Mouse (Mus musculus) C2C12 (cell line): ENCODE measurements around the gene Sipa1l3. TPM values are rescaled to one million over a fixed set of nuclear protein-coding genes. Genes with fewer than 3 reads are reported as not detected.

Source experiments
- H3K27me3 ChIP-seq: one replicate; pipeline ENCODE4 v1.6.1; 2011; ENCODE audit not compliant: control insufficient read depth, insufficient read depth, insufficient read length
- H3K36me3 ChIP-seq: one replicate; pipeline ENCODE4 v1.6.1; 2011; ENCODE audit not compliant: control insufficient read depth, insufficient read depth
- H3K4me3 ChIP-seq: one replicate; pipeline ENCODE4 v1.5.1; 2011; ENCODE audit warnings: mild to moderate bottlenecking, control low read depth; ENCODE audit not compliant: poor library complexity, insufficient read depth, severe bottlenecking
- H3K79me2 ChIP-seq: one replicate; pipeline ENCODE4 v1.6.1; 2011; ENCODE audit not compliant: control insufficient read depth, insufficient read depth
- H3K79me3 ChIP-seq: one replicate; pipeline ENCODE4 v1.6.1; 2011; ENCODE audit warnings: low read depth, control low read depth
- H3ac ChIP-seq: one replicate; pipeline ENCODE3; 2011; ENCODE audit warnings: low read depth; ENCODE audit not compliant: control insufficient read depth, insufficient read length
- CEBPB ChIP-seq: IDR thresholded peaks from one replicate; pipeline ENCODE4 v1.6.1; 2011; ENCODE audit warnings: low read depth, mild to moderate bottlenecking, control low read depth, moderate library complexity
- CTCF ChIP-seq: IDR thresholded peaks from one replicate; pipeline ENCODE4 v1.5.1; 2011; ENCODE audit not compliant: control insufficient read depth, insufficient read depth, insufficient read length
- FOSL1 ChIP-seq: IDR thresholded peaks from one replicate; pipeline ENCODE4 v1.8.0; 2011; ENCODE audit warnings: mild to moderate bottlenecking, low read length; ENCODE audit not compliant: poor library complexity, insufficient read depth, severe bottlenecking
- MAX ChIP-seq: IDR thresholded peaks from one replicate; pipeline ENCODE4 v1.6.1; 2011; ENCODE audit warnings: mild to moderate bottlenecking, control low read depth
- MYOD1 ChIP-seq: IDR thresholded peaks from one replicate; pipeline ENCODE4 v1.6.1; 2011; ENCODE audit warnings: low read depth; ENCODE audit not compliant: control insufficient read depth, insufficient read length
- MYOG ChIP-seq: IDR thresholded peaks from one replicate; pipeline ENCODE4 v1.6.1; 2011; ENCODE audit not compliant: control insufficient read depth, insufficient read length; ENCODE audit errors: extremely low read depth
- USF1 ChIP-seq: IDR thresholded peaks from one replicate; pipeline ENCODE4 v1.6.1; 2011; ENCODE audit warnings: low read depth, mild to moderate bottlenecking, control low read depth, moderate library complexity
- polyA plus RNA-seq: library from polyadenylated mRNA; unstranded; fragments of >200 nt; fragmentation: generic; extraction: Trizol; gene quantifications from one replicate; pipeline ENCODE4 v1.2.1, GENCODE M21; 2012; ENCODE audit warnings: missing spikeins

Sipa1l3 gene
- polyA plus RNA-seq, 1 experiment: 30.1 TPM

DNA sequence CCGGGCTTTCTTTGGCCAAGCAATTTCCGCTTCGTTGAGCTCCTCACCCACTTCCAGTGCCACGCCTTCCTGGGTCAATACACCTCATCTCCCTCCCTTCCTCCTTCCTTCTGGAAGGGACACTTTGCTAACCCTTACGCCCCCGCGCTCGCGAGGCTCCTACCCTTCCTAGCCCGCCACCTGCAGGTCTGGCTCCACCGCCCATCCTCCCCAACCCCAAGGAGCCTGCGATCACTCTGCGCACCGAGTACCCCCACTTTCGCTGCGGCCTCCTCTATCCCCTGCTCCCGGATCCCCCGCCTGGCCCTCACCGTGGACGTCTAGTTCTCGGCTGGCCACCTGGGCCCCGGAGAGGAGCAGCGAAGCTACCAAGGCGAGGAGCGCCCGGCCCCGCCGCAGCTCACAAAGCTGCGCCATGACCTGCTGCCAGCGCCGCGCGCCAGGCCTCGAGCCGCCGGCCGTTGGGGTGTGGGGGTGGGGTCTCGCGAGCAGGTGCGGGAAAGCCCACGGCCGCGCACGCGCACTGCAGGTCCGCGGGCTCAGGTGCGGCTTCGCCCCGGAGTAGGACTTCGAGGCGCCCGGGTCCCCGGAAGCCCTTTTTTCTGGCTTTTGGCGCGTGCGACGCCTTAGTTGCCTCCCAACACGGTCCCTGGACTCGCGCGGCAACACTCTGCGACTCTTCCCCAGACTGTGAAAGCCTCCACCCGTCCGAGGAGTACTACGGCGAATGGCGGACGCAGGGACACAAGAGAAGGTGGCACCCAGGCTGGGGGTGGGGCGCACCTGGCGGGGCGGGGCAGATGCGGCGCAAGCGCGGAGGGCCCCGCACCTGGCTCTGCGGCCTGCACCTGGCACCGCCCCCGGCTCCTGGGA is 237.0 kb downstream of the Sipa1l3 start, which contains the start of gene Spint2:
Gene Spint2 (minus strand): TSS at position 712 of the 873 bp plus-strand sequence.
- Histone ChIP-seq H3K4me3 (no peak within 1 kb of the TSS), H3K79me3 (no peaks in the 10 kb centered on the region), H3ac (no peak within 1 kb of the TSS), H3K27me3 (peaks cover 12% of the 10 kb centered on the region), H3K79me2 (no peaks in the 10 kb centered on the region), H3K36me3 (no peaks in the 10 kb centered on the region)
- TF ChIP-seq CTCF (no peak), MYOD1 (no peak), CEBPB (no peak), MYOG (no peak), MAX (no peak), USF1 (no peak), FOSL1 (no peak)

DNA sequence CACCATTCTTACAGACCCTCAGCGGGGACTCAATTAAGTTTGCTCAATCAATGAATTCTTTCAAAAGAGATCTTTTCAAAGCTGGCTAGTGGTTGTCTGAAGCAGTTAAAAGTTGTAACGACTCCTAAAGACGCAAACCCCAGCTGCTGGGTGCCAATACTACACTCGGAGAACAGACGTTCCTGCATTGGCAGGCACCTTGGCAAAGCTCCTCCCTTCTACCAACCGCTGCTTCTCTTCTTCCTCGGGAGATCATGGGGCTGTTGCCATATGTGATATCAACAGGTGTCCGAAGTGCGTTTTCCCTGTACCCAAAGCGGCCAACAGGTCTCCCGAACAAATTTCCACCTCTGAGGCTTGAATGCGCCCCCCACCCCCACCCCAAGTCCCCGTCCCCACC is 237.6 kb downstream of the Sipa1l3 start:
- no peaks in the 10 kb centered on the region for H3K36me3 ChIP-seq
- peaks cover 12% of the 10 kb centered on the region for H3K27me3 ChIP-seq
- H3ac ChIP-seq: no peak overlapping the region
- no peak for TF ChIP-seq CTCF
- TF ChIP-seq MYOD1: no peak
- no peak for TF ChIP-seq CEBPB
- TF ChIP-seq FOSL1: no peak
- no peak for TF ChIP-seq MAX
- TF ChIP-seq MYOG: no peak
- TF ChIP-seq USF1: no peak
- no peak overlapping the region for H3K4me3 ChIP-seq
- H3K79me3 ChIP-seq: no peaks in the 10 kb centered on the region
- no peaks in the 10 kb centered on the region for H3K79me2 ChIP-seq

DNA sequence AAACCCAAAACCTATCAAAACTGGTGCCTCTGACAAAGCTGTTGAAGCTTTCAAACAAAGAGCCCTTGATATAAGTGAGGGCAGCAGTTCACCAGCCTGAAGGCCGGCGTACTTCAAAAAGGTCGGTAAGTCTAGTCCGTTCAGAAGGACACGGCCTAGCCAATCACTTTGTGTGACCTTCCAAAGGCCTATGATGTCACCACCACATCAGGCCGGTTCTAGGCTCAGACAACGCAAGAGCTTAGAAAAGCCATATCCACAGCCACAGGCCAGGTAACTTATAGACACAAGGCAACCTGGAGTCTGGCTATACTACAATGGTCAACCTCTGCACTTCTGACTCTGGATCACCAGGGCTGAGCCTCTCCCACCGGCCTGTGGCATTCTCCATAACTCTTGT is 238.5 kb downstream of the Sipa1l3 start:
- H3K27me3 ChIP-seq: peaks cover 12% of the 10 kb centered on the region
- H3K79me3 ChIP-seq: no peaks in the 10 kb centered on the region
- H3K4me3 ChIP-seq: no peak overlapping the region
- TF ChIP-seq USF1: no peak
- no peaks in the 10 kb centered on the region for H3K79me2 ChIP-seq
- H3ac ChIP-seq: no peak overlapping the region
- H3K36me3 ChIP-seq: no peaks in the 10 kb centered on the region

DNA sequence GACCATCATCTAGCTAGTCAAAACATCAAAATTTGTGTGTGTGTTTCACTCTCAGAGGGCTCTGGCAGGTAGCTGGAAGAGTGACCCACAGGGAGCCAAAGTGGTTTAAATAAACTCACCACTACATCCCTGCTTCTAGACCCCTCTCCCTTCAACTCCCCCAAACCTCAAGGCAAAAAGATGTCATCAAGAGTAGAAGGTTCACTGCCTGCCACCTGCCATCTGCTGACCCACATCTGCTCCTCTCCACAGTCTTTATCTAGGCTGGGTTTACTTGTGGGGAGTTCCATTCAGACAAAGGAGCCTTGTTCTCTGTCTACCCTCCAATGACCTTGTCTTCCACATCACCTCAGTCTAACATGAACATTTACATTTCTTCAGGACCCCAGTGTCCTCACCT is 239.2 kb downstream of the Sipa1l3 start:
- Histone ChIP-seq H3K4me3 (no peak overlapping the region), H3K27me3 (peaks cover 12% of the 10 kb centered on the region), H3K79me2 (no peaks in the 10 kb centered on the region), H3ac (no peak overlapping the region), H3K79me3 (no peaks in the 10 kb centered on the region), H3K36me3 (no peaks in the 10 kb centered on the region)
- TF ChIP-seq MAX: no peak
- TF ChIP-seq MYOD1: no peak
- TF ChIP-seq MYOG: no peak
- TF ChIP-seq CTCF: no peak
- TF ChIP-seq FOSL1: no peak

DNA sequence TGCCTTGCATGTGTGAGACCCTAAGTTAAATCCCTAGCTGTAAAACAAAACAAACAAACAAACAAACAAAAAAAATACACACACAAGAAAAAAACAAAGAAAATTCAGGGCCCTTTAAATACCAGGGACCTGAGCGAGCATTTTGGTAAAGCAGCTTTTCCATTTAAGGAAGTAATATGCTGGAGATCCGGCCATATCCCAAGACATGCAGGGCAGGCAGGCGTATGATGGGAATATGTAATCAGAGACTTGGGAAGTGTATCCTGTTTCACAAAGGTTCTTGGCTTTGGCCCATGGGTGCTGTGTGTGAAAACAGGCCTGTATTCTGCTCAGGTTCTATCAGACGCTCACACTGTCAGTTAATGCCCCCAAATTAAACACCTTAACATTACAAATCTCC is 240.9 kb downstream of the Sipa1l3 start:
- H3K4me3 ChIP-seq: no peak overlapping the region
- no peaks in the 10 kb centered on the region for H3K36me3 ChIP-seq
- no peaks in the 10 kb centered on the region for H3K79me2 ChIP-seq
- TF ChIP-seq CEBPB: no peak
- no peak for TF ChIP-seq FOSL1
- no peak for TF ChIP-seq MYOD1
- no peak for TF ChIP-seq CTCF
- TF ChIP-seq MAX: no peak
- TF ChIP-seq USF1: no peak
- no peak for TF ChIP-seq MYOG
- H3K79me3 ChIP-seq: no peaks in the 10 kb centered on the region
- no peak overlapping the region for H3ac ChIP-seq
- H3K27me3 ChIP-seq: peaks cover 12% of the 10 kb centered on the region

DNA sequence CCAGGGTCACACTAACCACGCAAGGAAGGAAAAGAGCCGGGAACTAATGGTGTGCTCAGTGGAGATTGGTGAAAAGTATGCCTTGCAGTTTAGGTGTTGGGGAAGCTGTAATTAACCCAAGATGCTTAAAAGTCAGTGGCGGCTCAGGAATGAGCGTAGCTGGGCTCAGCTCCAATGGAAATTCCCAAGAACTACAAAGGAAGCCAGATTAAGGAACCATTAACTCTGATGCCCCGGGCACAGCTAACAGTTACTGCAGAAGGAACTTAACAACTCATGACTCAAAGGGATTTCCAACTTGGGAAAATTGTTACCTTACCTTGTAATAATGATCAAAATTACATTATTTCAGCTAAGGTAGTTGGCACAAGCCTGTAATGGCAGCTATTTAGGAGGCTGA is 241.7 kb downstream of the Sipa1l3 start:
- Histone ChIP-seq H3K27me3 (peaks cover 7% of the 10 kb centered on the region), H3ac (no peak overlapping the region), H3K36me3 (no peaks in the 10 kb centered on the region), H3K79me3 (no peaks in the 10 kb centered on the region), H3K79me2 (no peaks in the 10 kb centered on the region), H3K4me3 (no peak overlapping the region)
- TF ChIP-seq MYOD1 (no peak), USF1 (no peak), FOSL1 (no peak), MAX (no peak), CEBPB (no peak), CTCF (no peak), MYOG (no peak)
